Mouse (Mus musculus) cerebellum, adult (tissue): Measurements from ENCODE around the gene Mdm4.

Experiments used
- ATAC-seq: cut with Nextera tagmentation; 2 replicates; pipeline ENCODE4 v1.9.2; 2017; ENCODE audit warnings: mild to moderate bottlenecking, moderate library complexity, mixed read lengths; ENCODE audit not compliant: insufficient number of reproducible peaks, low FRiP score, low TSS enrichment

Gene Mdm4

GRCm38 (mm10) chr1:132909951-132910350 is 120.4 kb downstream of the Mdm4 start:
- no peak for ATAC-seq
